Mouse (Mus musculus) testis, adult 2 months (tissue): ENCODE data around the gene Rerg. TPM values are rescaled to one million over a fixed set of nuclear protein-coding genes. Genes with fewer than 3 reads are reported as not detected.
A peak's percentile ranks its signal among the peaks of the same experiment; 100 is the strongest.

Experiments
- H3K27ac ChIP-seq: fragments of 200-500 bp; 2 replicates; pipeline ENCODE4 v1.5.1; 2012; ENCODE audit warnings: low read depth, low read length; ENCODE audit not compliant: control insufficient read depth, insufficient read depth
- H3K27me3 ChIP-seq: fragments of 200-500 bp; 2 replicates; pipeline ENCODE4 v1.6.1; 2012; ENCODE audit warnings: mild to moderate bottlenecking, low read length, moderate library complexity; ENCODE audit not compliant: control insufficient read depth, insufficient read depth
- H3K36me3 ChIP-seq: fragments of 200-500 bp; 2 replicates; pipeline ENCODE4 v1.6.1; 2012; ENCODE audit warnings: mild to moderate bottlenecking, low read length; ENCODE audit not compliant: control insufficient read depth, insufficient read depth
- H3K4me1 ChIP-seq: fragments of 200-500 bp; 2 replicates; pipeline ENCODE4 v1.6.1; 2012; ENCODE audit warnings: low read length; ENCODE audit not compliant: control insufficient read depth, insufficient read depth
- H3K4me3 ChIP-seq: fragments of 200-500 bp; 2 replicates; pipeline ENCODE4 v1.5.1; 2012; ENCODE audit warnings: low read depth, mild to moderate bottlenecking, low read length, moderate library complexity, mixed read lengths; ENCODE audit not compliant: control insufficient read depth
- CTCF ChIP-seq: fragments of 200-500 bp; IDR thresholded peaks from 2 replicates; pipeline ENCODE4 v1.5.1; 2012; ENCODE audit warnings: low read depth, mild to moderate bottlenecking, inconsistent platforms, low read length, moderate library complexity; ENCODE audit not compliant: control insufficient read depth, insufficient read depth, insufficient replicate concordance
- POLR2A ChIP-seq: fragments of 200-500 bp; IDR thresholded peaks from 2 replicates; pipeline ENCODE4 v1.6.1; 2012; ENCODE audit warnings: low read depth, mild to moderate bottlenecking, inconsistent platforms, low read length, moderate library complexity; ENCODE audit not compliant: control insufficient read depth
- polyA plus RNA-seq: library from polyadenylated mRNA; depleted of rRNA; stranded (reverse); fragments of >200 nt; gene quantifications from 2 replicates; pipeline ENCODE4 v1.2.3, GENCODE M21; 2012

Rerg gene
- polyA plus RNA-seq, 1 experiment: 2.8 TPM

- TF ChIP-seq POLR2A (no peak), CTCF (no peak)
- no peaks in the 10 kb centered on the region for H3K27me3 ChIP-seq
- H3K36me3 ChIP-seq: no peaks in the 10 kb centered on the region
Measured at GRCm38 (mm10) chr6:137149833-137150232, 20.5 kb downstream of the Rerg start.

GRCm38 (mm10) chr6:137146910-137147309, 23.4 kb downstream of the Rerg start:
- no peak for TF ChIP-seq CTCF
- TF ChIP-seq POLR2A: no peak
- no peak overlapping the region for H3K27ac ChIP-seq
- no peak overlapping the region for H3K4me3 ChIP-seq
- H3K27me3 ChIP-seq: no peaks in the 10 kb centered on the region
- H3K4me1 ChIP-seq: peaks cover 13% of the 10 kb centered on the region
- H3K36me3 ChIP-seq: no peaks in the 10 kb centered on the region

More at GRCm38 (mm10) chr6:137149833-137150232, 20.5 kb downstream of the Rerg start:
- H3K4me1 ChIP-seq: peaks cover 8% of the 10 kb centered on the region
- no peak overlapping the region for H3K4me3 ChIP-seq
- H3K27ac ChIP-seq: no peak overlapping the region

GRCm38 (mm10) chr6:137145611-137146010, 24.7 kb downstream of the Rerg start:
- no peak for TF ChIP-seq CTCF
- no peak for TF ChIP-seq POLR2A
- H3K27ac ChIP-seq: peak overlapping the region; percentile 82

GRCm38 (mm10) chr6:137144958-137145535, 25.2 kb downstream of the Rerg start:
- Histone ChIP-seq H3K4me1 (peaks cover 13% of the 10 kb centered on the region), H3K4me3 (peak overlapping the region; percentile 70; the same call in 1 of the 2 replicates), H3K36me3 (no peaks in the 10 kb centered on the region), H3K27ac (peak overlapping the region; percentile 84), H3K27me3 (no peaks in the 10 kb centered on the region)
- TF ChIP-seq CTCF: no peak

More at GRCm38 (mm10) chr6:137145611-137146010, 24.7 kb downstream of the Rerg start:
- Histone ChIP-seq H3K36me3 (no peaks in the 10 kb centered on the region), H3K27me3 (no peaks in the 10 kb centered on the region), H3K4me1 (peaks cover 13% of the 10 kb centered on the region), H3K4me3 (peak overlapping the region; percentile 70)

DNA sequence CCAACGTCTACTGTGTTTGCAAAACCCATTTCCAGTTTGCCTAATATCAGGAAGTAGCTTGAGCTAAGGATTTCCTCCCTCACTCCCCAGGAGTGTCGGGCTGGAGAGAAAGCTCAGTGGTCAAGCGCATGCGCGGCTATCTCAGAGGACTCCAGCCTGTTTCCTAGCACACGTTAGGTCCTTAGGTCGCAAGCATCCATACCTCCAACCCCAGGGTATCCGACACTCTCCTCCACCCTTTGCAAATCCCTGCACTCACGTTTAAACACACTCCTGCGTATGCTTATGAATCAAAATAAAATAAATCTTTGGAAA, 25.8 kb downstream of the Rerg start:
- no peaks in the 10 kb centered on the region for H3K36me3 ChIP-seq
- H3K4me3 ChIP-seq: no peak overlapping the region
- no peaks in the 10 kb centered on the region for H3K27me3 ChIP-seq
- TF ChIP-seq CTCF: no peak
- no peak for TF ChIP-seq POLR2A
- H3K4me1 ChIP-seq: peaks cover 13% of the 10 kb centered on the region
- H3K27ac ChIP-seq: peak overlapping the region; percentile 84

GRCm38 (mm10) chr6:137143818-137144525, 26.3 kb downstream of the Rerg start:
- peak overlapping the region; percentile 84 for H3K27ac ChIP-seq
- H3K4me3 ChIP-seq: no peak overlapping the region
- H3K27me3 ChIP-seq: no peaks in the 10 kb centered on the region
- H3K36me3 ChIP-seq: no peaks in the 10 kb centered on the region
- TF ChIP-seq POLR2A (no peak), CTCF (no peak)
- H3K4me1 ChIP-seq: peaks cover 13% of the 10 kb centered on the region

DNA sequence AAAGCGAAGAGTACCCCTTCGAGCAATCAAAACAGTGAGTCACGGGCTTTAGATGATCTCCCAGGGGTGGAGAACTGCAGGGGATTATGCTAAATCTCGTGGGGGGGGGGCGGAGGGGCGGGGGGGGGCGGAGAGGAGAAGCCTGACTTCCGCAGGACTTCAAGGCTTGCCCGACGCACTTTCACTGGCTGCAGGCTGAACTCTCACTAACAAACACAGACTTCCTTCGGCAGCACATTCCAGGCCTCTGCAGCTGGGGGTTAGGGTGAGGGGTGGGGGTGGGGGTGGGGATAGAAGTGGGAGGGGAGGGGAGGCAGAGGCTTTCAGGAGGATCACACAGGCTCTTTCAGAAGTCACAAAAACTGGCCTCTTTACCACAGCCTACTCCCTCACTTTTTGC, 27.5 kb downstream of the Rerg start:
- H3K4me3 ChIP-seq: no peak overlapping the region
- no peaks in the 10 kb centered on the region for H3K27me3 ChIP-seq
- H3K4me1 ChIP-seq: peaks cover 13% of the 10 kb centered on the region
- no peak overlapping the region for H3K27ac ChIP-seq
- TF ChIP-seq POLR2A: no peak
- TF ChIP-seq CTCF: no peak
- H3K36me3 ChIP-seq: no peaks in the 10 kb centered on the region
